Mouse (Mus musculus): ENCODE data around the gene Rpl9-ps6. TPM values are rescaled to one million over a fixed set of nuclear protein-coding genes. Genes with fewer than 3 reads are reported as not detected.
"Not testable (repeated sequence)": the region's sequence is repeated elsewhere in the genome, so short reads cannot be mapped to it uniquely, and the experiment has no call there.

The Rpl9-ps6 gene
- polyA plus RNA-seq, 1 experiment from 2014 or later, result 98.3 TPM

DNA sequence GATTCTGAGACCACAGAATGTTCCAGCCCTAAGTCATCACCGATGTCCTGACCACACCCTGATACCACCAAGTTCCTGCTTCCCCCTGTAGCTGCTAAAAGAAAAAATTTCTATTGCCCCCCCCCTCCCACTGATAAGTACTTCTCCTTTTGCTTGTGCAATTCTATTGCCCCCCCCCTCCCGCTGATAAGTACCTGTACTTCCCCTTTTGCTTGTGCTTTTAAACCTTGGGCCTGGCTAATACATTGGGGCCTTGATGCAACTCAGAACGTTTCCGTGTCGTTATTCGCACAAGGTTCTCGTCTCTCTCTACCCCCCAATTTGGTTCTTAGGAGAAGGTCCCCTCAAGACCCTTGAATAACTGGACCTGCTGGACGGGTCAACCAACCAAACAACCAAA lies 8.7 kb downstream of the Rpl9-ps6 start:
- not testable (repeated sequence) for ATAC-seq (ENCODE audit: insufficient number of reproducible peaks, low FRiP score, low TSS enrichment, low read depth); H3K9ac ChIP-seq (ENCODE audit: low read length); H3K36me3 ChIP-seq (ENCODE audit: control insufficient read depth, insufficient read depth, low read length); H3K9me3 ChIP-seq (ENCODE audit: control insufficient read depth, low read length); H3K4me1 ChIP-seq (ENCODE audit: control insufficient read depth, insufficient read depth, low read length); H3K4me3 ChIP-seq (ENCODE audit: low read depth, low read length); H3K4me2 ChIP-seq (ENCODE audit: low read depth, severe bottlenecking); DNase-seq (ENCODE audit: low spot score); H3K27ac ChIP-seq (replicated peaks; ENCODE audit: low read depth, low read length); H3K27me3 ChIP-seq (ENCODE audit: control insufficient read depth, insufficient read depth, low read length)
- WGBS, result 90% methylated on average over 8 of the region's 8 CpGs

DNA sequence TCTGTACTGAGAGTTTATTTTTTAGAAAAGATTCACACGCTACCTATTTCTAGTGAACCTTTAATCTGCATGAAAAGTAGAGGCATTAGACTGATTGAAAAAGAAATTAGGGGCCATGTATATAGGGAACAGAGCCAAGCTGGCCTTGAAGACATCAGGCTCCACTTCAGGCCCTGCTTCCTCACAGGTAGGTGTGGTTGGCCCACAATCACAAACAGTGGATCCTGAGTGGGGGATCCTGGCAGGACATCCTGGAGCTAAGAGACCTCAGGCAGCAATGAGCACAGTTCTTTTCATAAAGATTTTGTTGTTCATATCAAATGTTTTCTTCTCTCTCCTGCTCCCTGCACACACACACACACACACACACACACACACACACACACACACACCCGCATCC lies 9.6 kb downstream of the Rpl9-ps6 start:
- no peak for DNase-seq (ENCODE audit: low spot score)
- no peaks in the 10 kb centered on the region for H3K27me3 ChIP-seq (ENCODE audit: control insufficient read depth, insufficient read depth, low read length)
- no peak overlapping the region for H3K9ac ChIP-seq (ENCODE audit: low read length)
- H3K4me2 ChIP-seq (ENCODE audit: low read depth, severe bottlenecking), result no peak overlapping the region
- 81% methylated on average over 2 of the region's 2 CpGs for WGBS
- H3K36me3 ChIP-seq (ENCODE audit: control insufficient read depth, insufficient read depth, low read length), result no peaks in the 10 kb centered on the region
- no peak overlapping the region for H3K4me3 ChIP-seq (ENCODE audit: low read depth, low read length)
- ATAC-seq (ENCODE audit: insufficient number of reproducible peaks, low FRiP score, low TSS enrichment, low read depth), result no peak
- H3K27ac ChIP-seq (replicated peaks; ENCODE audit: low read depth, low read length), result no peak overlapping the region
- H3K4me1 ChIP-seq (ENCODE audit: control insufficient read depth, insufficient read depth, low read length), result no peaks in the 10 kb centered on the region
- no peaks in the 10 kb centered on the region for H3K9me3 ChIP-seq (ENCODE audit: control insufficient read depth, low read length)

DNA sequence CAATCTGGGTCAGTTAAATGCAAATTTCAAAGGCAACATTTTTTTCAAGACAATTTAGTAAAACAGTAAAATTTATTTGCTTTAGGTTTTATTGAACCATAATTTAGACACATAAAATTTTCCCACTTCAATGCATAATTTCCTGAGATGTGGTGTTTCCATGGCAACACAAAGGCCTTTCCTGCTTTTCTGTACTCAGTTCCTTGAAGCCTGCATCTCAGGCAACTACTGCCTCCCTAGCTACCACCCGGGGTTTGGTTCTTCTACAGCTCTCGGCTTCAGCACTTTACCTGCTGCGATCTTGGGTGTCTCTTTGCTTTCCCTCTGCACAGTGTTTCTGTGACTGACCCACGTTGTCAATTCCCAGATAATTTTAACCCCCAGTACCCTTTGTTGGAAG lies 14.1 kb downstream of the Rpl9-ps6 start:
- Histone ChIP-seq H3K4me1 (ENCODE audit: control insufficient read depth, insufficient read depth, low read length) (no peaks in the 10 kb centered on the region), H3K27ac (replicated peaks; ENCODE audit: low read depth, low read length) (no peak overlapping the region), H3K9ac (ENCODE audit: low read length) (no peak overlapping the region), H3K4me3 (ENCODE audit: low read depth, low read length) (no peak overlapping the region), H3K36me3 (ENCODE audit: control insufficient read depth, insufficient read depth, low read length) (no peaks in the 10 kb centered on the region), H3K4me2 (ENCODE audit: low read depth, severe bottlenecking) (no peak overlapping the region), H3K9me3 (ENCODE audit: control insufficient read depth, low read length) (no peaks in the 10 kb centered on the region), H3K27me3 (ENCODE audit: control insufficient read depth, insufficient read depth, low read length) (no peaks in the 10 kb centered on the region)
- DNase-seq (ENCODE audit: low spot score) (no peak), ATAC-seq (ENCODE audit: insufficient number of reproducible peaks, low FRiP score, low TSS enrichment, low read depth) (no peak)
- WGBS, result 74% methylated on average over 4 of the region's 4 CpGs

DNA sequence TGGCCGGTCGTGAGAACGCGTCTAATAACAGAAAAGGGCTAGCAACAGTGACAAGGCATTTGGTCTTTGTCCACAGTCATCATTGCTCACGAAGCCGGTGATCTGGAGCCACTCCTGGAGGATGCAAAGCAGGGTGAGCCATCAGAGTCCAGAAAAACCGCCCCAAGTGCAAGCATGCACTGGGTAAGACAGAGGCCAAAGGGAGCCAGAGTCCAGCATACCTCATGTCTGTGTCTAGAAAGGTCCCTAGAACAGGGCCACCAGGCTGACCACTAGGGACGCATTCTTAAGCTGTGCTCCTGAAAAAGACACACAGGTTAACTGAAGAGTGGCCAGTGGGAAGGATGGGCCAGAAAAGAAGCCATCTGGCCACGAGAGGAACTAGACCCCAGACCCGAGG lies 17.4 kb downstream of the Rpl9-ps6 start:
- H3K4me1 ChIP-seq (ENCODE audit: control insufficient read depth, insufficient read depth, low read length), result no peaks in the 10 kb centered on the region
- H3K9ac ChIP-seq (ENCODE audit: low read length), result no peak overlapping the region
- no peak overlapping the region for H3K27ac ChIP-seq (replicated peaks; ENCODE audit: low read depth, low read length)
- no peak overlapping the region for H3K4me2 ChIP-seq (ENCODE audit: low read depth, severe bottlenecking)
- H3K4me3 ChIP-seq (ENCODE audit: low read depth, low read length), result no peak overlapping the region
- H3K36me3 ChIP-seq (ENCODE audit: control insufficient read depth, insufficient read depth, low read length), result no peaks in the 10 kb centered on the region
- no peaks in the 10 kb centered on the region for H3K27me3 ChIP-seq (ENCODE audit: control insufficient read depth, insufficient read depth, low read length)
- ATAC-seq (ENCODE audit: insufficient number of reproducible peaks, low FRiP score, low TSS enrichment, low read depth) (no peak), DNase-seq (ENCODE audit: low spot score) (no peak)
- 94% methylated on average over 10 of the region's 10 CpGs for WGBS
- no peaks in the 10 kb centered on the region for H3K9me3 ChIP-seq (ENCODE audit: control insufficient read depth, low read length)

GRCm38 (mm10) chr19:32441568-32441967 lies 24.8 kb downstream of the Rpl9-ps6 start:
- DNase-seq (ENCODE audit: low spot score) (no peak), ATAC-seq (ENCODE audit: insufficient number of reproducible peaks, low FRiP score, low TSS enrichment, low read depth) (no peak)
- Histone ChIP-seq H3K9ac (ENCODE audit: low read length) (no peak overlapping the region), H3K27me3 (ENCODE audit: control insufficient read depth, insufficient read depth, low read length) (no peaks in the 10 kb centered on the region), H3K9me3 (ENCODE audit: control insufficient read depth, low read length) (no peaks in the 10 kb centered on the region), H3K4me2 (ENCODE audit: low read depth, severe bottlenecking) (no peak overlapping the region), H3K36me3 (ENCODE audit: control insufficient read depth, insufficient read depth, low read length) (no peaks in the 10 kb centered on the region), H3K27ac (replicated peaks; ENCODE audit: low read depth, low read length) (no peak overlapping the region), H3K4me1 (ENCODE audit: control insufficient read depth, insufficient read depth, low read length) (no peaks in the 10 kb centered on the region), H3K4me3 (ENCODE audit: low read depth, low read length) (no peak overlapping the region)
- 97% methylated on average over 9 of the region's 11 CpGs for WGBS

- H3K4me3 ChIP-seq (ENCODE audit: low read depth, low read length), result no peak overlapping the region
- H3K4me2 ChIP-seq (ENCODE audit: low read depth, severe bottlenecking), result no peak overlapping the region
- ATAC-seq (ENCODE audit: insufficient number of reproducible peaks, low FRiP score, low TSS enrichment, low read depth) (no peak), DNase-seq (ENCODE audit: low spot score) (no peak)
- H3K9me3 ChIP-seq (ENCODE audit: control insufficient read depth, low read length), result no peaks in the 10 kb centered on the region
- 91% methylated on average over 2 of the region's 2 CpGs for WGBS
- H3K36me3 ChIP-seq (ENCODE audit: control insufficient read depth, insufficient read depth, low read length), result no peaks in the 10 kb centered on the region
- no peak overlapping the region for H3K27ac ChIP-seq (replicated peaks; ENCODE audit: low read depth, low read length)
- no peaks in the 10 kb centered on the region for H3K27me3 ChIP-seq (ENCODE audit: control insufficient read depth, insufficient read depth, low read length)
- H3K4me1 ChIP-seq (ENCODE audit: control insufficient read depth, insufficient read depth, low read length), result no peaks in the 10 kb centered on the region
- no peak overlapping the region for H3K9ac ChIP-seq (ENCODE audit: low read length)
Observed at GRCm38 (mm10) chr19:32439356-32439755, 27.0 kb downstream of the Rpl9-ps6 start.

- Histone ChIP-seq H3K9me3 (ENCODE audit: control insufficient read depth, low read length) (no peaks in the 10 kb centered on the region), H3K36me3 (ENCODE audit: control insufficient read depth, insufficient read depth, low read length) (no peaks in the 10 kb centered on the region), H3K27me3 (ENCODE audit: control insufficient read depth, insufficient read depth, low read length) (no peaks in the 10 kb centered on the region), H3K4me1 (ENCODE audit: control insufficient read depth, insufficient read depth, low read length) (no peaks in the 10 kb centered on the region), H3K9ac (ENCODE audit: low read length) (no peak overlapping the region), H3K4me3 (ENCODE audit: low read depth, low read length) (no peak overlapping the region), H3K4me2 (ENCODE audit: low read depth, severe bottlenecking) (no peak overlapping the region), H3K27ac (replicated peaks; ENCODE audit: low read depth, low read length) (no peak overlapping the region)
- DNase-seq (ENCODE audit: low spot score) (no peak), ATAC-seq (ENCODE audit: insufficient number of reproducible peaks, low FRiP score, low TSS enrichment, low read depth) (no peak)
- WGBS, result 91% methylated on average over 3 of the region's 3 CpGs
Observed at GRCm38 (mm10) chr19:32425856-32426255, 40.5 kb downstream of the Rpl9-ps6 start.

DNA sequence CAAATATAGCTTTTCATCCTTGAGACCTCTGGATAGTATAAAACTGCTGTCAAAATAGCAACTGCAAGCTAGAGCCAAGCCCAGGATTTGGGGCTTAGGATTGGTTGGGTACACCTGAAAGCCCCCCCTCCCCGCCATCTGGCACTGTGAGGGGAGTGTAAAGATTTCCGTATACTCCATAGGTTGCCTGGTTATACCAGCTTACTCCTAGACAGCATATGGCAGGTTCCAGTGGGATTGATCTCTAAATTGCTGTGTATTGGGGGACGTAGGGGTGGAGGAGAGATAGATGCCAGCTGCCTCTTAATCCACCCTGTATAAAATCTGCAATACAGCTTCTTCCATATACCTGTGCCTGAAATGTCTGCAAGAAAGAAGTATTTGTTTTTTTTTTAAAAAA lies 41.7 kb downstream of the Rpl9-ps6 start:
- H3K9ac ChIP-seq (ENCODE audit: low read length), result no peak overlapping the region
- no peak overlapping the region for H3K27ac ChIP-seq (replicated peaks; ENCODE audit: low read depth, low read length)
- no peaks in the 10 kb centered on the region for H3K27me3 ChIP-seq (ENCODE audit: control insufficient read depth, insufficient read depth, low read length)
- DNase-seq (ENCODE audit: low spot score) (no peak), ATAC-seq (ENCODE audit: insufficient number of reproducible peaks, low FRiP score, low TSS enrichment, low read depth) (no peak)
- no peak overlapping the region for H3K4me3 ChIP-seq (ENCODE audit: low read depth, low read length)
- H3K9me3 ChIP-seq (ENCODE audit: control insufficient read depth, low read length), result no peaks in the 10 kb centered on the region
- H3K4me2 ChIP-seq (ENCODE audit: low read depth, severe bottlenecking), result no peak overlapping the region
- 79% methylated on average over 3 of the region's 3 CpGs for WGBS
- no peaks in the 10 kb centered on the region for H3K4me1 ChIP-seq (ENCODE audit: control insufficient read depth, insufficient read depth, low read length)
- no peaks in the 10 kb centered on the region for H3K36me3 ChIP-seq (ENCODE audit: control insufficient read depth, insufficient read depth, low read length)

DNA sequence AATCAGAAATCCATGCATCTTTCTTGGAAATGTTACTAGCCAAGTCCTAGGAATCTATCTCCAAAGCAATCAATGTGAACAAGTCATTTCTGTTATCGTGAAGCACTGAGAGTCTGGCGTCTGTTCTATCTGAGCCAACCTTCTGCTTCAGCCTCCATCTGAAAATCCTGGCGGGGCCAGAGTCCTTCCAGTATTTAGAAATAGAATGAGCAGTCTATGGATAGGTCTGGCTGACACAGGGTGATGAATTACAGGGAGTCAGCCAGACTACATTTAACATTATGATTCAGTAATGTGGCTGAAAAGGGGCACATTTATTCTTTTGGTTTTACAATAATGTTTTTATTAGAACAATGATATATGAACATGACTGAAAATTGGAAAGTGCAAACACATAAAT lies 47.3 kb downstream of the Rpl9-ps6 start:
- H3K4me1 ChIP-seq (ENCODE audit: control insufficient read depth, insufficient read depth, low read length), result no peaks in the 10 kb centered on the region
- no peak overlapping the region for H3K9ac ChIP-seq (ENCODE audit: low read length)
- DNase-seq (ENCODE audit: low spot score), result no peak
- no peaks in the 10 kb centered on the region for H3K9me3 ChIP-seq (ENCODE audit: control insufficient read depth, low read length)
- H3K4me2 ChIP-seq (ENCODE audit: low read depth, severe bottlenecking), result no peak overlapping the region
- no peaks in the 10 kb centered on the region for H3K27me3 ChIP-seq (ENCODE audit: control insufficient read depth, insufficient read depth, low read length)
- ATAC-seq (ENCODE audit: insufficient number of reproducible peaks, low FRiP score, low TSS enrichment, low read depth), result no peak
- WGBS, result 75% methylated on average over 3 of the region's 3 CpGs
- no peaks in the 10 kb centered on the region for H3K36me3 ChIP-seq (ENCODE audit: control insufficient read depth, insufficient read depth, low read length)
- H3K27ac ChIP-seq (replicated peaks; ENCODE audit: low read depth, low read length), result no peak overlapping the region
- H3K4me3 ChIP-seq (ENCODE audit: low read depth, low read length), result no peak overlapping the region
